Mouse (Mus musculus) neural tube, embryonic 11.5 days (tissue): Measurements from ENCODE around the gene Celsr1. TPM values are rescaled to one million over a fixed set of nuclear protein-coding genes. Genes with fewer than 3 reads are reported as not detected.

Experiments
- ATAC-seq: fragments of 200-750 bp; cut with Nextera tagmentation; 2 replicates; pipeline ENCODE4 v1.8.0; 2017; ENCODE audit warnings: moderate number of reproducible peaks, mild to moderate bottlenecking, moderate TSS enrichment, moderate library complexity; ENCODE audit not compliant: insufficient read depth, low FRiP score, low TSS enrichment
- DNase-seq: peaks from one replicate; pipeline ENCODE4 v3.0.0-alpha.2; 2015; ENCODE audit warnings: low spot score
- H3K27ac ChIP-seq: fragments of 300-500 bp; sonication (generic); 2 replicates; pipeline ENCODE4 v1.5.1; 2014; ENCODE audit warnings: low read depth, mild to moderate bottlenecking, low read length
- H3K27me3 ChIP-seq: fragments of 300-500 bp; sonication (generic); 2 replicates; pipeline ENCODE4 v1.6.1; 2014; ENCODE audit warnings: mild to moderate bottlenecking, low read length, mixed read lengths; ENCODE audit not compliant: control insufficient read depth, insufficient read depth
- H3K36me3 ChIP-seq: fragments of 300-500 bp; sonication (generic); 2 replicates; pipeline ENCODE4 v1.6.1; 2014; ENCODE audit warnings: mild to moderate bottlenecking, low read length, moderate library complexity, mixed read lengths; ENCODE audit not compliant: control insufficient read depth, insufficient read depth
- H3K4me1 ChIP-seq: fragments of 300-500 bp; sonication (generic); 2 replicates; pipeline ENCODE4 v1.6.1; 2014; ENCODE audit warnings: low read length, mixed read lengths; ENCODE audit not compliant: control insufficient read depth, insufficient read depth
- H3K4me2 ChIP-seq: fragments of 300-500 bp; sonication (generic); 2 replicates; pipeline ENCODE4 v1.6.1; 2014; ENCODE audit warnings: low read depth, mild to moderate bottlenecking, moderate library complexity
- H3K4me3 ChIP-seq: fragments of 300-500 bp; sonication (generic); 2 replicates; pipeline ENCODE4 v1.5.1; 2014; ENCODE audit warnings: low read depth, low read length
- H3K9ac ChIP-seq: fragments of 300-500 bp; sonication (generic); 2 replicates; pipeline ENCODE4 v1.6.1; 2014; ENCODE audit warnings: mild to moderate bottlenecking, low read length
- H3K9me3 ChIP-seq: fragments of 300-500 bp; sonication (generic); 2 replicates; pipeline ENCODE4 v1.6.1; 2016; ENCODE audit warnings: low read length; ENCODE audit not compliant: control insufficient read depth
- WGBS: fragments of 180-500 bp; shearing (Covaris S2); extraction: QIAGEN DNeasy Blood & Tissue Kit; methylation state at CpG from one replicate; pipeline ENCODE4 v1.1.7; 2014; 5-methylcytosine and 5-hydroxymethylcytosine counted together
- polyA plus RNA-seq: library from polyadenylated mRNA; unstranded; fragments of >200 nt; fragmentation: Nextera tagmentation; extraction: Ambion mirVana; gene quantifications from 2 replicates; pipeline ENCODE4 v1.2.1, GENCODE M21; 2014

Gene Celsr1
- polyA plus RNA-seq, 1 experiment from 2014 or later: 5.4 TPM

- 85% methylated on average over 5 of the region's 5 CpGs for WGBS
- DNase-seq (no peak), ATAC-seq (no peak)
- no peak overlapping the region for H3K27ac ChIP-seq
- no peak overlapping the region for H3K9ac ChIP-seq
- H3K36me3 ChIP-seq: no peaks in the 10 kb centered on the region
- no peaks in the 10 kb centered on the region for H3K9me3 ChIP-seq
- H3K4me3 ChIP-seq: no peak overlapping the region
- 0 out of 2 replicates have a peak, but pooled peaks cover 8% of the 10 kb centered on the region for H3K4me1 ChIP-seq
- no peaks in the 10 kb centered on the region for H3K27me3 ChIP-seq
- H3K4me2 ChIP-seq: no peak overlapping the region
Measured at GRCm38 (mm10) chr15:86077934-86078333, 44.4 kb upstream of the Celsr1 start.

DNA sequence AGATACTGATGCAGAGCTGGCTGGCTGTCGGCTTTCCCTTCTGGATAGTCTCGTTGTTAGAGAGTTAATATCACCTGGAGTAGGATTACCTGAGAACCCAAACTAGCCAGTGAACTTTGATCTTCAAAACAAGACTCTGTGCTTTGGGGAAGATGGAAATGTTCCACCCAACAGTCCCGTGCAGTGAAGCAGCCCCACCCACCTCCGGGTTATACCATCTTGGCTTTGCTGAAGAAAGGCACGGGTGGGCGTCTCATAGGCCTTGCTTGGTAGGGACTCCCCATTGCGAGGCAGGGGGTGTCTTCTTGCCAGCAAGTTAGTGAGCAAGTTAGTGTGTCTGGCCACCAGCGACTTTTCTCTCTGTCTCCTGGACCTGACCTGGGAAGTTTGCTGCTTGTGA, 42.8 kb upstream of the Celsr1 start:
- Histone ChIP-seq H3K27me3 (no peaks in the 10 kb centered on the region), H3K9me3 (no peaks in the 10 kb centered on the region), H3K9ac (no peak overlapping the region), H3K27ac (no peak overlapping the region), H3K4me3 (no peak overlapping the region), H3K4me1 (0 out of 2 replicates have a peak, but pooled peaks cover 5% of the 10 kb centered on the region), H3K36me3 (no peaks in the 10 kb centered on the region), H3K4me2 (no peak overlapping the region)
- no peak for ATAC-seq
- WGBS: 91% methylated on average over 8 of the region's 8 CpGs
- no peak for DNase-seq

- H3K9me3 ChIP-seq: no peaks in the 10 kb centered on the region
- DNase-seq (no peak), ATAC-seq (no peak)
- no peaks in the 10 kb centered on the region for H3K27me3 ChIP-seq
- no peak overlapping the region for H3K4me3 ChIP-seq
- 77% methylated on average over 2 of the region's 2 CpGs for WGBS
- no peaks in the 10 kb centered on the region for H3K36me3 ChIP-seq
- H3K4me1 ChIP-seq: 0 out of 2 replicates have a peak, but pooled peaks cover 2% of the 10 kb centered on the region
- H3K27ac ChIP-seq: no peak overlapping the region
- no peak overlapping the region for H3K9ac ChIP-seq
- H3K4me2 ChIP-seq: no peak overlapping the region
Measured at GRCm38 (mm10) chr15:86076048-86076315, 42.4 kb upstream of the Celsr1 start.

- 89% methylated on average over 20 of the region's 20 CpGs for WGBS
- Histone ChIP-seq H3K27me3 (no peaks in the 10 kb centered on the region), H3K4me2 (no peak overlapping the region), H3K4me1 (no peaks in the 10 kb centered on the region), H3K4me3 (no peak overlapping the region), H3K36me3 (no peaks in the 10 kb centered on the region), H3K9ac (no peak overlapping the region), H3K9me3 (no peaks in the 10 kb centered on the region), H3K27ac (no peak overlapping the region)
- DNase-seq: no peak
- ATAC-seq: no peak
Measured at GRCm38 (mm10) chr15:86075305-86076047, 41.9 kb upstream of the Celsr1 start.

DNA sequence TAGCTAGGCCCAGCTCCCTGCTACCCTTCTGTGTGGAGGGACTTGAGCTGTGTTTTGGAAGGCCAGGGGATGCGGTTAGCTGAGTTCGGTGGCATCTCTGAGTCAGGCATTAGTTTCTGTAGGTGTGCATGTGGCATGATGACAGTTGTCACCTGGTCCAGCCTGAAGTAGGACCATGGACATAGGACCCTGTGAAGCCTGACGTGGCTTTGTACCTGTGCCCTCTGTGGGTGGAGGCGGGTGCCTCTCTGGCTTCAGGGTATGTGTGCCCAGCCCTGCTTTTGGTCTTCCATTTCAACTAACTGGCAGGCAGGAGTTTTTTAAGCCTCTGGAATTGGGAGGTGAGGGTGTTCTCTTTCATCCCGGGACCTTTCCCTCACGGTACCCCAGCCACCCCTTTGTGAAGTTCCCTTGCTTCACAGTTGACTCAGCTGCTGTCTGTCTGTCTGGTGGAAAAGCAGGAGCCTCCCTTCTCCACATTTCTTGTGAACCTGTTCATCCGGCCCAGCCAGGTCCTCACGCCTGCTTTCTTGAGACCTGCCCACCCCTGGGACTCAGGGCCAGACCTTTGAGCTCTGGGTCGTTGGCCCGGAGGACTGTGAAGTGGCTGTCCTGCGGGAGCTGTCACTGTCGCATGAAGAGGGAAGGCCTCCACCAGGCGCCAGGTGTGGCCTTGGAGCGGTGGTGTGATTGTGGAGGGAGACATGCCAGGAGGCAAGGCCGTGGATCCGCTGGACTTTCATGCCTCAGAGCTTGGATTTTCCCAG, 40.8 kb upstream of the Celsr1 start:
- Histone ChIP-seq H3K9ac (no peak overlapping the region), H3K4me3 (no peak overlapping the region), H3K27me3 (no peaks in the 10 kb centered on the region), H3K9me3 (no peaks in the 10 kb centered on the region), H3K4me1 (no peaks in the 10 kb centered on the region), H3K4me2 (no peak overlapping the region), H3K36me3 (no peaks in the 10 kb centered on the region), H3K27ac (no peak overlapping the region)
- ATAC-seq: no peak
- WGBS: 87% methylated on average over 16 of the region's 16 CpGs
- DNase-seq: no peak

DNA sequence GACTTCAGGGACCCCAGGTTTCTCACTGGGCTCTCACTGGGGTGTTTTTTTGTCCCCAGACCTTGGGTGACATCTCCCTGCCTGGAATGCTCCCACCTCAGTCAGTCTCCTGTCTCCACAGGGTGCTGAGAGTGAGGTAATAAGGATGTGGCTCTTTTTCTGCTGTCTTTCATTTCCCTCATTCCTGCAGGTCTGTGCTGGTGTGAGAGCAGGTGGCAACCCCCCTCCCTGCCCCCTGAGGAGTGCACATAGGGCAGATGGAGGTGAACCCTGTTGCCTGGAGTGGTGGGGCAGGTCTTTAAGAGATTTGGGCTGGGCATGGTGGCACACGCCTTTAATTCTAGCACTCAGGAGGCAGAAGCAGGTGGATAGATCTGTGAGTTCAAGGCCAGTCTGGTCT, 37.6 kb upstream of the Celsr1 start:
- no peak overlapping the region for H3K9ac ChIP-seq
- no peak for DNase-seq
- 76% methylated on average over 1 of the region's 1 CpGs for WGBS
- no peaks in the 10 kb centered on the region for H3K36me3 ChIP-seq
- H3K4me3 ChIP-seq: no peak overlapping the region
- no peaks in the 10 kb centered on the region for H3K9me3 ChIP-seq
- no peak overlapping the region for H3K27ac ChIP-seq
- H3K4me1 ChIP-seq: peaks cover 5% of the 10 kb centered on the region; the same call in 1 of the 2 replicates
- H3K27me3 ChIP-seq: no peaks in the 10 kb centered on the region
- H3K4me2 ChIP-seq: no peak overlapping the region
- ATAC-seq: no peak

DNA sequence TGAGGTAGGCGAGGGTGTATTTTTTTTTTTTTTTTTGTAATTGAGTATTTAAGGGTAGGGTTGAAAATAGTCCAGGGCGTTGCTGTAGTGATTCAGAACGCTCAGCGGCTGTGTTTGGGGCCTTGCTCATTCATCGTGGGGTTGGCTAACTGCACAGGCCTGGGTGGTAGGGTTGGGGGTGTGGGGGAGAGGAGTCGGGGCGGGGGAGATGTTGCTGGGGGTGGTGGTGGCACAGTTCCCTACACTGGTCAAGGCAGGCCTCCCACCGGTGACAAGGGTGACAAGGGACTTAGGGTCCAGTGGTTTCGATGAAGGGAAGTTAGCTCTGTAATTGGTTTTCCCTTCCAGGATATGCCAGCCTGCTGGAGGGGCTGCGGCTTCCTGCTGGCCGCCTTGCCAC, 36.8 kb upstream of the Celsr1 start:
- H3K36me3 ChIP-seq: no peaks in the 10 kb centered on the region
- H3K9ac ChIP-seq: no peak overlapping the region
- WGBS: 72% methylated on average over 11 of the region's 11 CpGs
- H3K4me1 ChIP-seq: peaks cover 5% of the 10 kb centered on the region; the same call in 1 of the 2 replicates
- H3K9me3 ChIP-seq: no peaks in the 10 kb centered on the region
- DNase-seq: no peak
- H3K27me3 ChIP-seq: no peaks in the 10 kb centered on the region
- H3K4me2 ChIP-seq: no peak overlapping the region
- no peak overlapping the region for H3K27ac ChIP-seq
- no peak for ATAC-seq
- H3K4me3 ChIP-seq: no peak overlapping the region

DNA sequence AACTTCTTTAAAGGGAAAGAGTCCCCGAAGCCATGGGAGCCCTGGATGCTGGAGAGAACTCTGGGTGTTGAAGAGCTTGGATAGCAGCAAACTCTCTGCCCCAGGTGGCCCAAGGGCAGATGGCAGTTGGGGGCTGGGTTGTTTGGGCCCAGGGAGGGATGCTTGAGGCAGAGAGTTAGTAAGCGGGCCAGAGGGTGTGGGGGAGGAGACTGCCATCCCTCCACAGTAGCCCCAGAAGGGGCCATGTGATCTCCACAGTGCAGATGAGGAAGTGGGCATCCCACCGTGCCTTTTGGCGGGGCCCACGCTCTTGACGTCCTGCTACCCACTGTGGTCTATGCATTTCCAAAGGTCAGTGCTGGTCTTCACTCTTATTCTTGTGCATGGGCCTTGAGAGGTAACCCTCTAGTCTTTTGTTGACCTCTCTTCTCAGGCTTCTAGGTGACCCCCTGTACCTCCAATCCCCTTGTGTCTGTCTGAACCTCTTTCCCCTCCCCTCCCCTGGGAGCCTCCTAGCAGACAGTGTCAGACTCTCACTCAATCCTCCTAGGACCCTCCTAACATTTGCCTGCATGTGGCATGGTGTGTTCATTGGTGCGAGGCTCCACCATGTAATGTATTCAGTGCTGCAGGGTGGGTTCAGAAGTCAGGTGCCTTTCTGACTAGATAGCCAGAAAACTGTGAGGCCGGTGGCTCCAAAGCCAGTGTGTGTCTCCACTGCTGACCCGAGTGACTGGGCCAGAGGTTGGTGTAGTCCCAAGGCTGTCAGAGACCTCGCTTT, 35.6 kb upstream of the Celsr1 start:
- no peak for DNase-seq

More for the DNA sequence above, 35.6 kb upstream of the Celsr1 start:
- Histone ChIP-seq H3K27me3 (no peaks in the 10 kb centered on the region), H3K36me3 (no peaks in the 10 kb centered on the region), H3K4me3 (no peak overlapping the region), H3K9me3 (no peaks in the 10 kb centered on the region), H3K4me1 (peaks cover 5% of the 10 kb centered on the region; the same call in 1 of the 2 replicates), H3K27ac (no peak overlapping the region), H3K4me2 (no peak overlapping the region), H3K9ac (no peak overlapping the region)
- 74% methylated on average over 10 of the region's 10 CpGs for WGBS
- ATAC-seq: no peak
